Mouse (Mus musculus) gastrocnemius, adult 2 months (tissue): ENCODE measurements around the gene Zdhhc12. TPM values are rescaled to one million over a fixed set of nuclear protein-coding genes. Genes with fewer than 3 reads are reported as not detected.

ENCODE experiments used
- DNase-seq: peaks from one replicate; pipeline ENCODE4 v3.0.0; 2022
- H3K27ac ChIP-seq: fragments of 200-600 bp; 2 replicates; pipeline ENCODE4 v1.8.1; 2022; ENCODE audit warnings: mild to moderate bottlenecking
- H3K4me3 ChIP-seq: fragments of 200-600 bp; 2 replicates; pipeline ENCODE4 v1.8.1; 2022; ENCODE audit warnings: mild to moderate bottlenecking, moderate library complexity
- CTCF ChIP-seq: fragments of 200-600 bp; IDR thresholded peaks from 2 replicates; pipeline ENCODE4 v1.8.1; 2022; ENCODE audit warnings: antibody characterized with exemption, mild to moderate bottlenecking, moderate library complexity
- intact Hi-C: fragments of 180-260 bp; cut with DNase I; formaldehyde crosslinking; loops from one replicate; pipeline ENCODE4 v1.15.1; 2025
- total RNA-seq, 2 experiments: library from RNA; stranded (reverse); gene quantifications; 2 replicates each; pipeline ENCODE4 v1.2.3; 2021

Zdhhc12 gene
- total RNA-seq, 2 experiments from 2014 or later = 2.0 to 3.5 TPM

- intact Hi-C loops = no loop called here
- TF ChIP-seq CTCF = no peak
- no peak overlapping the region for H3K27ac ChIP-seq
- no peak overlapping the region for H3K4me3 ChIP-seq
- no peak for DNase-seq
These were observed 1.9 kb downstream of the Zdhhc12 start for GRCm38 (mm10) chr2:30091521-30091920.

GRCm38 (mm10) chr2:30087310-30087709 is 6.1 kb downstream of the Zdhhc12 start:
- Histone ChIP-seq H3K27ac (no peak overlapping the region), H3K4me3 (no peak overlapping the region)
- DNase-seq = no peak
- TF ChIP-seq CTCF = no peak
- intact Hi-C loops = no loop called here

GRCm38 (mm10) chr2:30084632-30085031 is 8.8 kb downstream of the Zdhhc12 start:
- intact Hi-C loops = no loop called here
- TF ChIP-seq CTCF = no peak
- Histone ChIP-seq H3K4me3 (no peak overlapping the region), H3K27ac (no peak overlapping the region)
- no peak for DNase-seq

- Histone ChIP-seq H3K27ac (no peak overlapping the region), H3K4me3 (no peak overlapping the region)
- DNase-seq = no peak
- intact Hi-C loops = no loop called here
- TF ChIP-seq CTCF = no peak
These were observed 9.3 kb downstream of the Zdhhc12 start for GRCm38 (mm10) chr2:30084113-30084512.

- DNase-seq = no peak
- H3K4me3 ChIP-seq = peak overlapping the region; percentile 64
- intact Hi-C loops = no loop called here
- peak overlapping the region; percentile 88; the same call in 1 of the 2 replicates for H3K27ac ChIP-seq
- TF ChIP-seq CTCF = no peak
These were observed 13.2 kb downstream of the Zdhhc12 start for GRCm38 (mm10) chr2:30080181-30080800.

- Histone ChIP-seq H3K27ac (peak overlapping the region; percentile 88), H3K4me3 (peak overlapping the region; percentile 64)
- no peak for DNase-seq
- intact Hi-C loops = loop anchor here (2.0 kb wide), 1 partner anchor 14 kb away; the partner anchor contains the start of gene Zdhhc12
- no peak for TF ChIP-seq CTCF
These were observed 14.7 kb downstream of the Zdhhc12 start for GRCm38 (mm10) chr2:30078760-30079159.

GRCm38 (mm10) chr2:30078349-30078712 is 15.1 kb downstream of the Zdhhc12 start:
- TF ChIP-seq CTCF = no peak
- Histone ChIP-seq H3K4me3 (peak overlapping the region; percentile 77), H3K27ac (peak overlapping the region; percentile 88)
- intact Hi-C loops = loop anchor here (2.0 kb wide), 1 partner anchor 14 kb away; the partner anchor contains the start of gene Zdhhc12
- DNase-seq = peak; percentile 58

- peak within 1 kb of the TSS; percentile 88 for H3K27ac ChIP-seq
- H3K4me3 ChIP-seq = peak within 1 kb of the TSS; percentile 77
- intact Hi-C loops = loop anchor here (1.0 to 2.0 kb wide), 2 partner anchors 15 to 19 kb away; partner anchors contain the start of gene Zdhhc12
- peak; percentile 60 for TF ChIP-seq CTCF
- DNase-seq = peak; percentile 90
These were observed 15.7 kb downstream of the Zdhhc12 start, which contains the start of gene Pkn3 for GRCm38 (mm10) chr2:30077502-30078348. Gene Pkn3, plus strand, starts transcription at chr2:30077684.

GRCm38 (mm10) chr2:30076959-30077358 is 16.5 kb downstream of the Zdhhc12 start:
- intact Hi-C loops = loop anchor here (1.0 kb wide), 1 partner anchor 19 kb away; no protein-coding TSS in a partner anchor
- H3K27ac ChIP-seq = peak overlapping the region; percentile 88
- no peak for TF ChIP-seq CTCF
- peak overlapping the region; percentile 77 for H3K4me3 ChIP-seq
- no peak for DNase-seq

GRCm38 (mm10) chr2:30076439-30076838 is 17.0 kb downstream of the Zdhhc12 start:
- Histone ChIP-seq H3K4me3 (no peak overlapping the region), H3K27ac (no peak overlapping the region)
- DNase-seq = no peak
- intact Hi-C loops = no loop called here
- no peak for TF ChIP-seq CTCF

GRCm38 (mm10) chr2:30075625-30076024 is 17.8 kb downstream of the Zdhhc12 start:
- TF ChIP-seq CTCF = no peak
- intact Hi-C loops = no loop called here
- Histone ChIP-seq H3K4me3 (no peak overlapping the region), H3K27ac (no peak overlapping the region)
- no peak for DNase-seq

- DNase-seq = no peak
- no peak for TF ChIP-seq CTCF
- H3K27ac ChIP-seq = no peak overlapping the region
- no peak overlapping the region for H3K4me3 ChIP-seq
- intact Hi-C loops = no loop called here
These were observed 20.2 kb downstream of the Zdhhc12 start for GRCm38 (mm10) chr2:30073285-30073684.

GRCm38 (mm10) chr2:30072875-30073274 is 20.6 kb downstream of the Zdhhc12 start:
- no peak for TF ChIP-seq CTCF
- Histone ChIP-seq H3K4me3 (no peak overlapping the region), H3K27ac (no peak overlapping the region)
- no peak for DNase-seq
- intact Hi-C loops = no loop called here
